Mouse (Mus musculus): ENCODE measurements around the gene Vwa7.
"Not testable (repeated sequence)": the region's sequence is repeated elsewhere in the genome, so short reads cannot be mapped to it uniquely, and the experiment has no call there.

Vwa7 gene

DNA sequence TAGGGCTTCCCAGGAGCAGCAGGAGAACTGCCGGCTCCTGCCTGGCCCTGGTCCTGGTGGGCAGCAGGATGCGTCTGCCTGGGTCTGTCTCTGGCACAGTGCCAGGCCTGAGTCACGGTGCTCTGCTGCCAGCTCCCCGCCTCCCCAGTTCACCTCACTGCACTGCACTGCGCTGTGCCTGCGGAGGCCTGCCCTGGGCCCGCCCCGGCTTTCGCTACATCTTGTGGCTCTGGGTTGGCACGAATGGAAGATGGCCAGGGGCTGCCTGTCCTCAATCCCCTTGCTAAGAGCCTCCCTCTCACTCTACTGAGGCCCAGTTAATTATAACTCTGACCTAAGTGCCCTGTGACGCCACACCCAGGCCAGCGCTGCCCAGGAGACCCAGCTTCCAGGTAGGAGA is at the start of gene Vwa7:
TSS of gene Vwa7 (plus strand) at position 204 of the 400 bp plus-strand sequence.
- no peak for DNase-seq (ENCODE audit: low spot score)

DNA sequence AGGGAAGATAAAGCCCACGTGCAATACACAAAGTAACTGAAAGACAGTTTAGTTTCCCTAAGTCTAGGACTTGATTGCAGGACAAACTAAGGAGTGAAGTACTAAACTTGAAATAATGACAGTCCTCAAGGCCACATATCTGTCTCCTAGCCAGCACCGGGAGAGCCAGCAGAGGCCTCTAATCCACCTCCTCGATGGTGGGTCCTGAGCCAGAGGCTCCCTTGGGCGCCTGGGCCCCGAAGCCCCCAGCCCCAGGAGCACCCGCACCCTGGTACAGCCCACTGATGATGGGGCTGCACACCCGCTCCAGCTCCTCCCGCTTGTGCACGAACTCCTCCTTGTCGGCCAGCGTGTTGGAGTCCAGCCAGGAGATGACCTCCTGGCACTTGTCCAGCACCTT is 46.6 kb upstream of the Vwa7 start, which contains the start of gene Gm20481:
TSS of gene Gm20481 (plus strand) at position 91 of the 400 bp plus-strand sequence.
- not testable (repeated sequence) for DNase-seq (ENCODE audit: low spot score)

DNA sequence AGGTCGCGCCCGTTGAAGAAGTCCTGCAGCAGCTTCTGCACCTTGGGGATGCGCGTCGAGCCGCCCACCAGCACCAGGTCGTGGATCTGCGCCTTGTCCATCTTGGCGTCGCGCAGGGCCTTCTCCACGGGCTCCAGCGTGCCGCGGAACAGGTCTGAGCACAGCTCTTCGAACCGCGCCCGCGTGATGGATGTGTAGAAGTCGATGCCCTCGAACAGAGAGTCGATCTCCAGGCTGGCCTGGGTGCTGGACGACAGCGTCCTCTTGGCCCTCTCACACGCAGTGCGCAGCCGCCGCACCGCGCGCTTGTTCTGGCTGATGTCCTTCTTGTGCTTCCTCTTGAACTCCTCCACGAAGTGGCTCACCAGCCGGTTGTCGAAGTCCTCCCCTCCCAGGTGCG is 45.5 kb upstream of the Vwa7 start:
- not testable (repeated sequence) for DNase-seq (ENCODE audit: low spot score)

DNA sequence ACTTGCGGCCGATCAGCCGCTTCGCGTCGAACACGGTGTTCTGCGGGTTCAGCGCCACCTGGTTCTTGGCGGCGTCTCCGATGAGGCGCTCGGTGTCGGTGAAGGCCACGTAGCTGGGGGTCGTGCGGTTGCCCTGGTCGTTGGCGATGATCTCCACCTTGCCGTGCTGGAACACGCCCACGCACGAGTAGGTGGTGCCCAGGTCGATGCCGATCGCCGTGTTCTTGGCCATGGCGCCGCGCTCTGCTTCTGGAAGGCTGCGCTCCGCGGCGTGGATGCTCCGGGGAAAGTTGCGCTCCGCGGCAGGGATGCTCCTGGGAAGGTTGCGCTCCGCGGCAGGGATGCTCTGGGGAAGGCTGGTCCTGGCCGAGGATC is 44.7 kb upstream of the Vwa7 start:
- not testable (repeated sequence) for DNase-seq (ENCODE audit: low spot score)

DNA sequence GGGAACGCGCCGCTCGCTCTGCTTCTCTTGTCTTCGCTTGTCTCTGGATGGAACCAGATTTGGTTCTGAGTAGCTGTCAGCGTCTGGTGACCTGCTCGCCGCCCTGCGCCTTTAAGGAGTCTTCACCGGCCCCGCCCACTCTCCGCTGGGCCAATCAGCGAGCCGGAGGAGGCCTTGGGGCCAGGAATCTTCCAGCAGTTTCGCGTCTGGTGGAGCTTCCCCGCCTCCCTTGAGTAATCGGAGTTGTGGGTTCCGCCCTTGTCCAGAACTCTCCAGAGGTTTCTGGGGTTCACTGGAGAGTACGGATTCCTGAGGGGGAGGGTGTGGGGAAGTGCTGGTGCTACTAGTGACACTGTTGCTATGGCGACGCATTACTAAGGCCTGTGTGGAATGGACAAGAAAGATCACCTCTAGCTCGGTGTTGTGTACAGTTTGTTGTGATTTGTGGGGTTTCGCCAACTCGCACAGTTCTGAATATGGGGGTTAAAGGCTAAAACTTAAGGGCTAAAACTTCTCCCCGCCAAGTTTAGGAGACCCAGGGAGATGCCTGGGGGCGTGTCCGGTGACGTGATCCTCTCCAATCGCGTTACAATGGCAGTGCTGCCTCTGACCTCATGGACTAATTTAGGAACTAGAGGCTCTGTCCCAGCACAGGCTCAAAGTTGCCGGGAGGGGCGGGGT is 44.2 kb upstream of the Vwa7 start, which contains the start of the genes Hspa1a and Hspa1l:
TSS of gene Hspa1a (minus strand) at position 88 of the 681 bp plus-strand sequence.
TSS of gene Hspa1l (plus strand) at position 635 of the 681 bp plus-strand sequence.
- peak; percentile 82 for DNase-seq (ENCODE audit: low spot score)

DNA sequence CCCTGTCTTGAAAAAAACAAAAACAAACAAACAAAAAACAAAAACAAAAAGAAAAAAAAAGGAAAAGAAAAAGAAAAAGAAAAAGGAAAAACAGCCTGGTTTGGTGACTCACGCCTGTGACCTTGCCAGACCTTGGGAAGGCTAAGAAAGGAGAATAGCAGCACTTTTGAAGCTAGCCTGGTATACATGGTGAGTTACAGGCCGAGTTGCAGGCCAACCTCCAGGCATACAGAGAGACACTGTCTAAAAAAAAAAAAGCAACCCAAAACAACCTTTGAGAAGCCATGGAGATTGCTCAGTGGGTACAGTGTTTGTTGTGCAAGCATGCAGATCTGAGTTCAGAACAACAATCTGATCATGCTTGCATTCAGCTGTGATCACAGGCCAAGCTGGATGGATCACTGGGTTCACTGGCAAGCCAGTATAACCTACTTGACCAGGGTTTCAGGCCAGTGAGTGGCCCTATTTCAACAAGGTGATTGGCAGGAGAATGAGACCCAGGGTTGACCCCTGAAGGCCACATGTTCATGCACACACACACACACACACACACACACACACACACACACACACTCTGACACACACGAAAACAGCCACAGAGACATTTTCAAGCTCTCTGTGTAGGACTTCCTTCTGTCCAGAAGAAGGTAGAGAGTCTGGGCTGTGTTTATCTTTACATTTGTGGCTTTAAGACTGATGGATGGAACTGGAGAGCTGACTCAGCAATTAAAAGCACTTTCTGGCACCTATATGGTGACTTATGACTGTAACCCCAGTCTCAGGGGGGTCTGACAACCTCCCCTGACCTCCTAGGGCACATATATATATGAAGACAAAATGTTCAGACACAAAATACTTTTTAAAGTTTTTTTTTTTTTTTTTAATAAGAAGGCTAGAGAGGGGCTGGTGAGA is 40.5 kb upstream of the Vwa7 start:
- DNase-seq (ENCODE audit: low spot score): no peak

DNA sequence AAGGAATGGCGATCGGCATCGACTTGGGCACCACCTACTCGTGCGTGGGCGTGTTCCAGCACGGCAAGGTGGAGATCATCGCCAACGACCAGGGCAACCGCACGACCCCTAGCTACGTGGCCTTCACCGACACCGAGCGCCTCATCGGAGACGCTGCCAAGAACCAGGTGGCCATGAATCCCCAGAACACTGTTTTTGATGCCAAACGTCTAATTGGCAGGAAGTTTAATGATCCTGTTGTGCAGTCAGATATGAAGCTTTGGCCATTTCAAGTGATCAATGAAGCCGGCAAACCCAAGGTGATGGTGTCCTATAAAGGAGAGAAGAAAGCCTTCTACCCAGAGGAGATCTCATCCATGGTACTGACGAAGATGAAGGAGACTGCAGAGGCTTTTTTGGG is 39.4 kb upstream of the Vwa7 start:
- DNase-seq (ENCODE audit: low spot score): no peak

DNA sequence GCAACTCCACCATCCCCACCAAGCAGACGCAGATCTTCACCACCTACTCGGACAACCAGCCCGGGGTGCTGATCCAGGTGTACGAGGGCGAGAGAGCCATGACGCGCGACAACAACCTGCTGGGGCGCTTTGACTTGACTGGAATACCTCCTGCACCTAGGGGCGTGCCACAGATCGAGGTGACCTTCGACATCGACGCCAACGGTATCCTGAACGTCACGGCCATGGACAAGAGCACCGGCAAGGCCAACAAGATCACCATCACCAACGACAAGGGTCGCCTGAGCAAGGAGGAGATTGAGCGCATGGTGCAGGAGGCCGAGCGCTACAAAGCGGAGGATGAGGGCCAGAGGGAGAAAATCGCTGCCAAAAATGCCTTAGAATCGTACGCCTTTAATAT is 38.1 kb upstream of the Vwa7 start:
- no peak for DNase-seq (ENCODE audit: low spot score)

DNA sequence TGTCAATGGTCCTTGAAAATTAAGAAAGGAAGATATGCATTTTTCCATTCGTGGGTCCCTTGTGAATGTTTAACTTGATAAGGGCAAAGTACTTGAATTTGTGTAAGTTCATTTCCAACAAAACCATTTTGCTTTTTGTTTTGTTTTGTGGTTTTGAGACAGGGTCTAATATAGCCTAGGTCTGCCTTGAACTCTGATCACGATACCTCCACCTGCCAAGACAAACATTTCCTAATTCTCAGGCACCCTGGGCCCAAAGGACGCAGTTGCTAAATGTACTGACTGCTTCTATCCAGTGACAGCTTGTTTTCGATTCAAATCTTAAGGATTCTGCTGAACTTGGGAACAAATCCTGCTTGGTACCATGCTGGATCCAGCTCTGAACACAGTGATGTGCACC is 36.7 kb upstream of the Vwa7 start:
- no peak for DNase-seq (ENCODE audit: low spot score)

DNA sequence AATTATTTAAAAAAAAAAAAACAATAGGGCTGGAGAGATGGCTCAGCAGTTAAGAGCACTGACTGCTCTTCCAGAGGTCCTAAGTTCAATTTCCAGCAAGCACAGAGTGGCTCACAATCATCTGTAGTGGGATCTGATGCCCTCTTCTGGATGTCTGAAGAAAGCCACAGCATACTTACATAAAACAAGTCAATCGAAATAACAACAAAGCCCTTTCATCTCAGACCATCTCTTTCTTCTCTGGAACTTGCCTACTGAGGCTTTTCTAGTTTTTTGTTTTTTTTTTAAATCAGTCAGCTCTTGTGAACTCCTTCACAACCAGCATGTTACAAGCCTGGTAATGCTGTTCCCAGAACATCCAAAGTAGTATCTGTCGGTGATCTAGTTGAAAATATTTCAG is 35.7 kb upstream of the Vwa7 start:
- DNase-seq (ENCODE audit: low spot score): peak; percentile 81

DNA sequence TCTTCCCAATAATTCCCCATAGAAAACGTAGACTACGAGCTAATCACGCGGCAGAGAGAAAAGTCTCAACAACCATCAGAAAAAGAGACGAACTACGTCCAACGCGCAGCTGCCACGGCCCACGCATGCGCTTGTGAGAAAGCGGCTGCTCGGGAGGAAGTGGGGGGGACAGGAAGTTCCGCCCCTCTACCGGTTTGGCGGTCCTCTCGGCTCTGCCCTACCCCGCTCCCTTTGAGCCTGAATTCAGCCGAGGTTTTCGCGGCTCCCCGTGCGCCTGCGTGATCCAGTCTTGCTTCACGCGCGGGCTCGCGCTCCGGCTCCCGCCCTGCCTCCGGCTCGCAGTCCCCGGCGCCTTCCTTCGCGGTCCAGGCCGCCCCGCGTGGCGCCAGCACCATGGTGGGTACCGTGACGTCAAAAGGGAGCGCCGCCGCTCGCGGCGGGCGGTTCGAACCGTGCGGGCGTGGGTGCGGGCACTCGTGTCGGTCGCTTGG is 34.6 kb upstream of the Vwa7 start, which contains the start of gene Lsm2:
TSS of gene Lsm2 (plus strand) at position 173 of the 491 bp plus-strand sequence.
- DNase-seq (ENCODE audit: low spot score): peak; percentile 97

DNA sequence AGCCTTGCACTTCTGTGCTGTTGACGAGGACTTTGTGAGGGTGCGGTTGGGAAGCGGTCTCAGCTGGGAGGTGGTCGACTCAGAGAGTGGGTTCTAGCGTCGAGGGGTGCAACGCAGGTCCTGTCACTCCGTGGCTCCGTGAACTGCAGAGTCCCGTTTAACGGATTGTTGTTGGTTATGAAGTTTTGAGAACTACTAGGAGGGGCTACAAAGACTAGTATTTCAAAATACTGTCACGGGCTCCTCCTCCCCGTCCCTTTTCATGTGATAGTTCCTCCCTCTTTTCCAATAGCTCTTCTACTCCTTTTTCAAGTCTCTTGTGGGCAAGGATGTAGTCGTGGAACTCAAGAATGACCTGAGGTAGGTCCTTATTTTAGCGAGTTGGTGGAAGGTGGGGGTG is 34.1 kb upstream of the Vwa7 start:
- DNase-seq (ENCODE audit: low spot score): no peak

DNA sequence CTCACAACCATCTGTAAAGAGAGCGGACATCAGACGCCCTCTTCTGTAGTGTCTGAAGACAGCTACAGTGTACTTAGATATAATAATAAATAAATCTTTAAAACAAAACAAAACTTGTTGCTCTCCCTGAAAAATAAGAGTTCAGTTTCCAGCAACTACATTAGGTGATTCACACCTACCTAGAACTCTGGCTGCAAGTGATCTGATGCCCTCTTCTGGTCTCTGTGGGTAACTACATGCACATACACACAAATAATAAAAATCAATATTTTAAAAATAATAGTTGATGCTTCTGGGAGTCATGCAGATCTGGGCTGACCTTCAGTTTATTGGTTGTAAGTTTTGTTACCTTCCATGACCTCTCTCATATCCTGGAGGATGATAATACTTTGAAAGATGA is 32.2 kb upstream of the Vwa7 start:
- DNase-seq (ENCODE audit: low spot score): peak; percentile 62

DNA sequence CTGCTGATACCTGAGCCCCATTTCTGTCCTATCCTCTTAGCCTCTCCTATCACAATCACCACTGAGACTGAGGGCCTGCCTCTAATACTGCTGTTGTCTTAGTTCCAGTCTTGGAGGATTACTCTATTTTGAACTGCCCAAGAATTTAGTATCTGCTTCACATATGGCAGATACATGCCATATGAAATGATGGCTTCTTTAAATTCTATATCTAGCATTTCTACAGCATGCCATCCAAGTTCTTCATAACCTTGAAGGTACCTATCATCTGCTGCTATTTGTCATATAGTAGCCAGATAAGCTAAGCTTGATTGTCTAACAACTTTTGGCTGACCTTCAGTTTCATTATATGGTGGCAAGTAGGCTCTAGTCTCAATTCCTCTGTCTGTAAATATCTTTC is 21.6 kb upstream of the Vwa7 start:
- no peak for DNase-seq (ENCODE audit: low spot score)

DNA sequence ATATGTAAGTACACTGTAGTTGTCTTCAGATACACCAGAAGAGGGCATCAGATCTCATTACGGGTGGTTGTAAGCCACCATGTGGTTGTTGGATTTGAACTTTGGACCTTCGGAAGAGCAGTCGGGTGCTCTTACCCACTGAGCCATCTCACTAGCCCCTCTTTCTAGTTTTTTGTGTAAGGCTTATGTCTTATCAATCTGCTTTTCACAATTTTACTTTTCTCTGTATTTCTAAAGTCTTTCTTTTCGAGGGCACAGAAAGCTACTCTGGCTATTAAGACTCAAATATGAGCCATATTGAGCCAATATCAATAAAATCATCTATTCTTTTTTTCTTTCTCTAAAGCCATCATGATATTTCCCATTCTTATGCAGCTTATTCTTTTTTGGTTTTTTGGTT is 21.2 kb upstream of the Vwa7 start:
- DNase-seq (ENCODE audit: low spot score): not testable (repeated sequence)

DNA sequence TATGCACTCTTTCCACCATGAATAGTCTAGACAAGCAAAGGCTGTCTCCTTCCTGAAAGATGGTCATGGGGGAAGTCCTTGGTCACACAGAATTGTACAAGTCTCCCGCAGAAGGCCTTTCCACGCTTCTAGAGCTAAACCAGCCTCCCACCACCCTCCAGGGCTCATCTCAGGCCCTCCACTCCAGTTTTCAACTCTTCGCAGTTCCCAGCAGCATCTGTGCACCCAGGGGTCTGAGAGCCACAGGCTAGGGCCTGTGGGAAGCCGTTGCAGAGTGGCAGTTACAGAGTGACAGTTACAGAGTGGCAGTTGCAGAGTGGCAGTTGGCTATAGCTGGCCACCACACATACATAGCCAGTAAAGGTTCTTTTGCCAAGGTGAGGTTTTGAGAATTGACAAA is 20.5 kb upstream of the Vwa7 start:
- DNase-seq (ENCODE audit: low spot score): not testable (repeated sequence)

DNA sequence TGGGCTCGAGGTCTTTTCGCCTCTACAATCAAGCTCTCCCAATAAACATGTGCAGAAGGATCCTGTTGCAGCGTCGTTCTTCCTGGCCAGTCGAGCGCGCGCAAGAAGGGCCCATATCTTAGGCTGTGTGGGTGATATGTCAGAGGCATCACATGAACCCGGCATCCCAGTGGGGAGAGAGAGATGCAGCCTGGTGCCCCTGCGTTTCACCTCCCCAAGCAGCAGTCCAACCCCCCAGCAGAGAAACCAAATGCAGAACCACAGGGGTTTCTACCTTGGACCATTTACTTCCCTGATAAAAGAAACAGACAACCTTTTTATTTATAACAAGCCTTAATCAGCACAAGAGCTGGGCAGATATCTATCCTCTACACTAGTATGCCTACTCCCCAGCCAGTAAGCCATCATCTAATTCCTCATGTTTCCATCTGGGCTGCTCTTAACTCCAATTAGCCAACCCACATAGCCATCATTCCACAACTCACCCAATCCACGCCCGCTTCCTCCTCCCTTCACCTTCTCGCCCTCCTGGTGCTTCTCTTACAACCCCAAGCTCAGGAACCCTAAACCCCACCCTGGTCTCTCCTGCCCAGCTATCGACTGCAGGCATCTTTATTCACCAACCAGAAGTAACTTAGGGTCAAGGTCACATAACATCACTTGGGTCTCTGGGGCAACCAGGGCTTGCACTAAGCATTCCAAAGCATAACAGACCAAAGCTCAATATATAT is 19.8 kb upstream of the Vwa7 start:
- DNase-seq (ENCODE audit: low spot score): no peak

DNA sequence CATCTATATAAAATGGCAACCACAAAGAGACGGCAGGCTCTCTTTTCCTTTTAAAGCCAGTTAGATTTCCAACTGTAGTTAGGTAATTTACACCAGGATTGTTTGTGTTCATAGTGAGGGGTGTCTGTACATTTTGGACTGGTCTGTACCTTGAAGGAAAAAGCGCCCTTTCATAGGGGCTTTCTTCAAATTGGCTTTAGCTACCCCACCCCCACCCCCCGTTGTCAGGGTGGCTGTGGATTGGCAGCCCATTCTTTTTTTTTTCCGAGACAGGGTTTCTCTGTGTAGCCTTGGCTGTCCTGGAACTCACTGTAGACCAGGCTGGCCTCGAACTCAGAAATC is 19.3 kb upstream of the Vwa7 start:
- DNase-seq (ENCODE audit: low spot score): no peak

DNA sequence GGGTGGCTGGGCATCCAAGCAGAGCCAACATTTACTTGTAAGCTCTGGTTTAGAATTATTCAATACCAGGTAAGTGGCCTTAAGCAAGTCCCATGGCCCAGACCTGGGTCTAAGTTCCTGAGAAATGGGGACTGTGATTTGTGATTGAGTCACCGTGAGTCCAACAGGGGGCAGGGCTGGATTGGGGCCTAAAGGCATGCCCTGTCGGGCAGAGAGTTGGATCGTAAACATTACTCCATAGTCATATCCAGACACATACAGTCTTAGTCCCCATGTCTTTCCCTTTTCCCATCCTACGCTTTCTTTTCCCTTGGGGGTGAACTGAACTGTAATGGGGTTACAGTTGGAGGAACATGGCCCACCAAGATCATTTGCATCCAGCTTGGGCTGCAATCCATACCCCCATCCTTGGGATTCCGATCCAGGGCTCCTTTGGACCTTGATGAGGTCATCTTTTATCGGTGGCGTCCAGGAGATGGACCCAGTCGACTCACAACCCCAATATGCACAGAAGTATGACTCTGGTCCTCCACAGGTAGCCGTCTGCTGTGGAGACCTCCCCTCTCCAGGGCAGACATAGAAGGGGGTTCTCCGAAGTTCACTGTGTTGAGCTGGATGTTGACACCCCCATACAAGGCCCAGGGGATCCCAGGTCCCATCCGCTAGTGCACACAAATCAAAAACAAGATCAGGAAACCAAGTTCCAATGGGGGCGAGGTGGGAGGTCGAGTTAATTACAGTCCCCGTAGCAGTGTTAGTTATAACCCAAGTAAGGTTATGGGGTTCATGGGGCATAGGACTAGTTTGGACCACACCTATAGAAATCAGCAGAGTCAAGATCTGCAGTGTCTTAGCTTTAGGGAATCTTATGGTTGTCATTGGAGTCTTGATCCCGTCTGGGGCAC is 17.6 kb upstream of the Vwa7 start:
- DNase-seq (ENCODE audit: low spot score): no peak

DNA sequence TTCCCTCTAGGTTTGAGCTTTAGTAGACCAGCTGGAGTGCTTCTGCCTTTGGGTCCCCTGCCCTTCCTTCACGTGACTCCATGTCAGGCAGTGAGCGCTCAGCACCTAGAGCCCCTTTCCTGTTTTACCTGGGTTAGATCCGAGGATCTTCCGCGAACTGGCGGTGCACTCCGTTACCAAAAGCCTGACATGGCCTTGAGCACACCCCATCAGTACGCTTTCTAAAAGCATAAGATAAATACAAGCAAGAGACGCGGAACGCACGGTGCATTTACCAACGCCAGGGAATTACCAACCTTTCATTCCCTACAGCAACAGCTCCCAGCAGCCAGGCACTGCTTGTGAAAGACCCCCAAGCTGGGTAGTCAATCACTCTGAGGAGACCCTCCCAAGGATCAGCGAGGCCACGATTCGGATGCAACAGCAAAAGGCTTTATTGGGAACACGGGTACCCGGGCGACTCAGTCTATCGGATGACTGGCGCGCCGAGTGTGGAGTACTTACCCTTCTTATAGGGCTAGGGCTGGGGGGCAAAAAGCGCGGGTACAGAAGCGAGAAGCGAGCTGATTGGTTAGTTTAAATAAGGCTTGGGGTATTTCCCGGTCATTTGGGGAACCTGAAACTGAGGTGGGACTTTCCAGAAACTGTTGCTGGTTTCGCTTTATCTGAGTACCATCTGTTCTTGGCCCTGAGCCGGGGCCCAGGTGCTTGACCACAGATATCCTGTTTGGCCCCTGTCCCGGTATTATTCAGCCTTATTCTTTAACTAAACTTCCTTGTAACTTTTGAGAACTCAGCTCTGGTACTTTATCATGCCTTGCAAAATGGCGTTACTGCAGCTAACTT is 16.3 kb upstream of the Vwa7 start:
- DNase-seq (ENCODE audit: low spot score): peak; percentile 24
